Mouse (Mus musculus) kidney, postnatal 14 days (tissue): ENCODE measurements around the gene Rab22a.
"Not testable (repeated sequence)": the region's sequence is repeated elsewhere in the genome, so short reads cannot be mapped to it uniquely, and the experiment has no call there.

Source experiments
- DNase-seq: peaks from one replicate; pipeline ENCODE4 v3.0.0; 2022; ENCODE audit warnings: mixed read lengths

Gene Rab22a

GRCm38 (mm10) chr2:173659057-173659925 lies at the start of gene Rab22a:
TSS of gene Rab22a (plus strand) at chr2:173659760.
- DNase-seq = peak; percentile 99

- DNase-seq = no peak
Measured at GRCm38 (mm10) chr2:173615378-173616081, 44.0 kb upstream of the Rab22a start.

- no peak for DNase-seq
Measured at GRCm38 (mm10) chr2:173616156-173616555, 43.4 kb upstream of the Rab22a start.

- DNase-seq = no peak
Measured at GRCm38 (mm10) chr2:173619132-173619531, 40.4 kb upstream of the Rab22a start.

- DNase-seq = no peak
Measured at GRCm38 (mm10) chr2:173620645-173621044, 38.9 kb upstream of the Rab22a start.

GRCm38 (mm10) chr2:173622173-173622601 lies 37.4 kb upstream of the Rab22a start:
- no peak for DNase-seq

GRCm38 (mm10) chr2:173624667-173625066 lies 34.9 kb upstream of the Rab22a start:
- no peak for DNase-seq

- DNase-seq = no peak
Measured at GRCm38 (mm10) chr2:173625786-173626185, 33.8 kb upstream of the Rab22a start.

- DNase-seq = not testable (repeated sequence)
Measured at GRCm38 (mm10) chr2:173634106-173634505, 25.5 kb upstream of the Rab22a start.

GRCm38 (mm10) chr2:173641370-173641769 lies 18.2 kb upstream of the Rab22a start:
- no peak for DNase-seq

GRCm38 (mm10) chr2:173642262-173642999 lies 17.1 kb upstream of the Rab22a start:
- DNase-seq = no peak

- peak; percentile 29 for DNase-seq
Measured at GRCm38 (mm10) chr2:173647197-173647911, 12.2 kb upstream of the Rab22a start.

GRCm38 (mm10) chr2:173649762-173650161 lies 9.8 kb upstream of the Rab22a start:
- DNase-seq = no peak

GRCm38 (mm10) chr2:173653526-173653925 lies 6.0 kb upstream of the Rab22a start:
- peak; percentile 36 for DNase-seq

- DNase-seq = no peak
Measured at GRCm38 (mm10) chr2:173657736-173658135, 1.8 kb upstream of the Rab22a start.

GRCm38 (mm10) chr2:173658517-173658916 lies 1.0 kb upstream of the Rab22a start:
- no peak for DNase-seq

- peak; percentile 20 for DNase-seq
Measured at GRCm38 (mm10) chr2:173659926-173660684, 545 bp downstream of the Rab22a start.

- no peak for DNase-seq
Measured at GRCm38 (mm10) chr2:173662255-173662950, 2.8 kb downstream of the Rab22a start.

- peak; percentile 41 for DNase-seq
Measured at GRCm38 (mm10) chr2:173664736-173665135, 5.2 kb downstream of the Rab22a start.

GRCm38 (mm10) chr2:173665271-173665670 lies 5.7 kb downstream of the Rab22a start:
- DNase-seq = no peak

- no peak for DNase-seq
Measured at GRCm38 (mm10) chr2:173666876-173667275, 7.3 kb downstream of the Rab22a start.
